Mouse (Mus musculus) erythroblast, embryonic 14.5 days (primary cell): Measurements from ENCODE around the gene Def6. TPM values are rescaled to one million over a fixed set of nuclear protein-coding genes. Genes with fewer than 3 reads are reported as not detected.
"Not testable (repeated sequence)": the region's sequence is repeated elsewhere in the genome, so short reads cannot be mapped to it uniquely, and the experiment has no call there.

Experiments
- H3K27me3 ChIP-seq: 2 replicates; pipeline ENCODE4 v1.6.1; 2012; ENCODE audit warnings: inconsistent platforms; ENCODE audit not compliant: control insufficient read depth
- H3K36me3 ChIP-seq: 2 replicates; pipeline ENCODE4 v1.6.1; 2012; ENCODE audit warnings: mild to moderate bottlenecking, inconsistent platforms; ENCODE audit not compliant: control insufficient read depth
- H3K4me1 ChIP-seq: 2 replicates; pipeline ENCODE4 v1.6.1; 2012; ENCODE audit warnings: inconsistent platforms; ENCODE audit not compliant: control insufficient read depth
- H3K4me3 ChIP-seq: replicated peaks from 2 replicates; pipeline ENCODE3; 2012; ENCODE audit warnings: moderate library complexity, mild to moderate bottlenecking, inconsistent platforms
- H3K9me3 ChIP-seq: 2 replicates; pipeline ENCODE4 v1.6.1; 2012; ENCODE audit warnings: low read length, inconsistent platforms, mixed read lengths; ENCODE audit not compliant: control insufficient read depth
- GATA1 ChIP-seq: IDR thresholded peaks from 2 replicates; pipeline ENCODE4 v1.6.1; 2012; ENCODE audit warnings: low read length, inconsistent platforms, mixed read lengths
- TAL1 ChIP-seq: IDR thresholded peaks from 3 replicates; pipeline ENCODE4 v1.6.1; 2012; ENCODE audit warnings: low read length, inconsistent platforms, mixed read lengths
- polyA plus RNA-seq: library from polyadenylated mRNA; stranded (reverse); fragments of >175 nt; gene quantifications from 2 replicates; pipeline ENCODE4 v1.2.3, GENCODE M21; 2012

Gene Def6
- polyA plus RNA-seq, 1 experiment = 0.80 TPM

- TF ChIP-seq GATA1 = no peak
- no peak for TF ChIP-seq TAL1
- Histone ChIP-seq H3K9me3 (no peaks in the 10 kb centered on the region), H3K27me3 (no peaks in the 10 kb centered on the region; the same call in 1 of the 2 replicates), H3K4me3 (peak overlapping the region; percentile 4), H3K4me1 (peaks cover 20% of the 10 kb centered on the region), H3K36me3 (no peaks in the 10 kb centered on the region)
These were observed 10.4 kb downstream of the Def6 start for GRCm38 (mm10) chr17:28217721-28218649.

GRCm38 (mm10) chr17:28222463-28222862, 14.9 kb downstream of the Def6 start:
- not testable (repeated sequence) for H3K4me3 ChIP-seq, H3K27me3 ChIP-seq, H3K36me3 ChIP-seq, H3K9me3 ChIP-seq
- H3K4me1 ChIP-seq = peaks cover 43% of the 10 kb centered on the region

GRCm38 (mm10) chr17:28223561-28224391, 16.2 kb downstream of the Def6 start:
- Histone ChIP-seq H3K9me3 (peaks cover 2% of the 10 kb centered on the region; the same call in 1 of the 2 replicates), H3K36me3 (peaks cover 3% of the 10 kb centered on the region), H3K4me3 (peak overlapping the region; percentile 65), H3K4me1 (peaks cover 36% of the 10 kb centered on the region), H3K27me3 (no peaks in the 10 kb centered on the region)
- TF ChIP-seq TAL1 (no peak), GATA1 (no peak)

GRCm38 (mm10) chr17:28224615-28225014, 17.0 kb downstream of the Def6 start:
- peaks cover 3% of the 10 kb centered on the region for H3K36me3 ChIP-seq
- H3K9me3 ChIP-seq = peaks cover 2% of the 10 kb centered on the region; the same call in 1 of the 2 replicates
- TF ChIP-seq TAL1 = no peak
- peaks cover 36% of the 10 kb centered on the region for H3K4me1 ChIP-seq
- no peak overlapping the region for H3K4me3 ChIP-seq
- no peaks in the 10 kb centered on the region for H3K27me3 ChIP-seq

- Histone ChIP-seq H3K27me3 (no peaks in the 10 kb centered on the region), H3K9me3 (peaks cover 2% of the 10 kb centered on the region; the same call in 1 of the 2 replicates), H3K4me1 (peaks cover 36% of the 10 kb centered on the region), H3K4me3 (no peak overlapping the region), H3K36me3 (peaks cover 3% of the 10 kb centered on the region)
- no peak for TF ChIP-seq GATA1
- TF ChIP-seq TAL1 = no peak
These were observed 18.4 kb downstream of the Def6 start for GRCm38 (mm10) chr17:28226014-28226413.

GRCm38 (mm10) chr17:28230486-28230885, 22.9 kb downstream of the Def6 start:
- TF ChIP-seq GATA1 (no peak), TAL1 (no peak)
- H3K36me3 ChIP-seq = peaks cover 10% of the 10 kb centered on the region
- H3K4me1 ChIP-seq = peaks cover 39% of the 10 kb centered on the region
- no peaks in the 10 kb centered on the region for H3K9me3 ChIP-seq
- H3K4me3 ChIP-seq = no peak overlapping the region
- H3K27me3 ChIP-seq = no peaks in the 10 kb centered on the region

GRCm38 (mm10) chr17:28231026-28231736, 23.6 kb downstream of the Def6 start:
- Histone ChIP-seq H3K4me3 (no peak overlapping the region), H3K4me1 (peaks cover 40% of the 10 kb centered on the region), H3K36me3 (peaks cover 16% of the 10 kb centered on the region), H3K9me3 (no peaks in the 10 kb centered on the region), H3K27me3 (no peaks in the 10 kb centered on the region)
- TF ChIP-seq TAL1 = no peak
- TF ChIP-seq GATA1 = no peak

- TF ChIP-seq TAL1 (no peak), GATA1 (no peak)
- peak within 1 kb of the TSS; percentile 81 for H3K4me3 ChIP-seq
- peaks cover 52% of the 10 kb centered on the region for H3K4me1 ChIP-seq
- no peaks in the 10 kb centered on the region for H3K27me3 ChIP-seq
- peaks cover 29% of the 10 kb centered on the region for H3K36me3 ChIP-seq
- no peaks in the 10 kb centered on the region for H3K9me3 ChIP-seq
These were observed 25.0 kb downstream of the Def6 start, which contains the start of gene Ppard for GRCm38 (mm10) chr17:28232475-28233060. Ppard (plus strand) TSS chr17:28232700.
